Mouse (Mus musculus) midbrain, embryonic 14.5 days (tissue): ENCODE measurements at regions not wholly inside any gene's neighbourhood (a gene's known extent, or its start where the extent isn't known, plus 50 kb on each side); places are given as distances from the start of the nearest gene placed in this dataset.

Source experiments
- ATAC-seq: fragments of 200-750 bp; cut with Nextera tagmentation; 2 replicates; pipeline ENCODE4 v1.8.0; 2017; ENCODE audit warnings: moderate number of reproducible peaks, moderate library complexity; ENCODE audit not compliant: low FRiP score, low TSS enrichment
- DNase-seq: peaks from one replicate; pipeline ENCODE4 v3.0.0-alpha.2; 2015
- H3K27ac ChIP-seq: fragments of 300-500 bp; sonication (generic); replicated peaks from 2 replicates; pipeline ENCODE4 v1.5.1; 2014; ENCODE audit warnings: mild to moderate bottlenecking, low read depth, low read length, moderate library complexity
- H3K27me3 ChIP-seq: fragments of 300-500 bp; sonication (generic); 2 replicates; pipeline ENCODE4 v1.6.1; 2014; ENCODE audit warnings: low read length, control low read depth, mixed read lengths; ENCODE audit not compliant: control insufficient read depth, insufficient read depth
- H3K36me3 ChIP-seq: fragments of 300-500 bp; sonication (generic); 2 replicates; pipeline ENCODE4 v1.6.1; 2014; ENCODE audit warnings: low read length, control low read depth; ENCODE audit not compliant: control insufficient read depth, insufficient read depth
- H3K4me1 ChIP-seq: fragments of 300-500 bp; sonication (generic); 2 replicates; pipeline ENCODE4 v1.6.1; 2014; ENCODE audit warnings: mild to moderate bottlenecking, antibody characterized with exemption, low read length, control low read depth; ENCODE audit not compliant: control insufficient read depth, insufficient read depth
- H3K4me2 ChIP-seq: fragments of 300-500 bp; sonication (generic); 2 replicates; pipeline ENCODE4 v1.6.1; 2014; ENCODE audit warnings: mild to moderate bottlenecking, low read length, moderate library complexity
- H3K4me3 ChIP-seq: fragments of 300-500 bp; sonication (generic); replicated peaks from 2 replicates; pipeline ENCODE4 v1.5.1; 2014; ENCODE audit warnings: low read depth, low read length
- H3K9ac ChIP-seq: fragments of 300-500 bp; sonication (generic); replicated peaks from 2 replicates; pipeline ENCODE4 v1.6.1; 2014; ENCODE audit warnings: mild to moderate bottlenecking, low read length, moderate library complexity
- H3K9me3 ChIP-seq: fragments of 300-500 bp; sonication (generic); 2 replicates; pipeline ENCODE4 v1.6.1; 2016; ENCODE audit warnings: low read length, control low read depth, mixed read lengths; ENCODE audit not compliant: control insufficient read depth
- WGBS: fragments of 180-500 bp; shearing (Covaris S2); extraction: QIAGEN DNeasy Blood & Tissue Kit; methylation state at CpG from one replicate; pipeline ENCODE4 v1.1.7; 2014; 5-methylcytosine and 5-hydroxymethylcytosine counted together

DNA sequence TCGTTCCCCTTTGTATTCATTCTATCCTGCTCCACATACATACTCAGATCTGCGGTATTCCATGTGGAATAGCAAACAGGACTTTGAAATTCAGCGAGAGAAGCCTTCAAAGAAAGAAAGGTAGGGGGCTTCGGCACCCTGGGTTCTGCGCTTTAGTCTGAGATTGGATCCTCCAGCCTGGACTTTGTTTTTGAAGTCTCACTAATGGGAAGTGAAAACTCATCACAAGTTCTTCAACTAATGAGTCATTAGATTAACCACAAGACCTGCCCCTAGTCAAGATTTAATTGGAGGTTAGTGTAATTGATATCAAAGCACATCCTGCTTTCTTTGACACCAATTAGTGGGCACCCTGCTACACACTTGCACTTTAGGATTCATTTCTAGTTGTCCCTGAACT lies 492.5 kb upstream of the Zfp960 start:
- peak; percentile 42 for DNase-seq
- ATAC-seq, result peak; percentile 48; the same call in 1 of the 2 replicates
- H3K4me1 ChIP-seq, result no peaks in the 10 kb centered on the region
- no peak overlapping the region for H3K4me3 ChIP-seq
- H3K9me3 ChIP-seq, result no peaks in the 10 kb centered on the region
- H3K27me3 ChIP-seq, result no peaks in the 10 kb centered on the region
- no peak overlapping the region for H3K27ac ChIP-seq
- no peak overlapping the region for H3K4me2 ChIP-seq
- H3K9ac ChIP-seq, result no peak overlapping the region
- 56% methylated on average over 5 of the region's 5 CpGs for WGBS
- H3K36me3 ChIP-seq, result no peaks in the 10 kb centered on the region

DNA sequence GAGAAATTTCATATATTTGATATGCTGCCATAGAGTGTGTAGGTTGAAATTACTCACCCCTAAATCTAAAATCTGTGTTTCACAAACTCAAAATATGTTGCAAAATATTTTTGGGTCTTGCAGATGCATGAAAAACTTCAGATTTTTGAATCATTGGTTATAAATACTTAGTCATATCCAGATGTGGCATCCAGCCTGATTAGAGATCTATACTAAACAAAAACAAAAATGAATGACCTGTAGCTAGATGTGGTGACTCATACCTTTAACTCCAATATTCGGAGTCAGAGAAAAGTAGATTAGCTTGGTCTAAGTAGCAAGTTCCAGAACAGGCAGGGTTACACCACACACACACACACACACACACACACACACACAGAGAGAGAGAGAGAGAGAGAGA lies 475.1 kb upstream of the Zfp960 start:
- Histone ChIP-seq H3K4me2 (no peak overlapping the region), H3K27me3 (no peaks in the 10 kb centered on the region), H3K9ac (no peak overlapping the region), H3K4me1 (no peaks in the 10 kb centered on the region), H3K27ac (no peak overlapping the region), H3K9me3 (no peaks in the 10 kb centered on the region), H3K4me3 (no peak overlapping the region), H3K36me3 (no peaks in the 10 kb centered on the region)
- ATAC-seq (no peak), DNase-seq (no peak)
- 93% methylated on average over 1 of the region's 1 CpGs for WGBS

DNA sequence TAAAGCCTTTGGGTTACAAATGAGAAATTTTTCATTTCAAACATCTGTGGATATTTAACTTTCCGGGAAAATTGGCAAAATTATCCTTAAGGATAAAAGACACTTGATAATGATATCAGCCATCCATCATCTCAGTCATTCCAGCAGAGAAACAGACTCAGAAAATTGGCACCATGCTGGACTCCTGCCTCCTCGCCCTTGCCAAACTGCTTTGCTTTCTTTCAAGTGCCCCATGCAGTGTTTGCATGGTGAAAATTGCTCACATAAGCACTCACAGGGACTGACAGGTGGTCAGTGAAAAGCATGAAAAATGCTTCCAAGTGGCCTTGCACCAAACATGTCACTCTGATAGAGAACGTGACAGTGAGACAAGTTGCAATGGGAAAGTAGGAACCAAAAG lies 464.2 kb upstream of the Zfp960 start:
- Histone ChIP-seq H3K36me3 (no peaks in the 10 kb centered on the region), H3K9me3 (no peaks in the 10 kb centered on the region), H3K27me3 (no peaks in the 10 kb centered on the region), H3K9ac (no peak overlapping the region), H3K27ac (no peak overlapping the region), H3K4me3 (no peak overlapping the region), H3K4me1 (no peaks in the 10 kb centered on the region), H3K4me2 (no peak overlapping the region)
- 54% methylated on average over 3 of the region's 3 CpGs for WGBS
- DNase-seq (no peak), ATAC-seq (no peak)

DNA sequence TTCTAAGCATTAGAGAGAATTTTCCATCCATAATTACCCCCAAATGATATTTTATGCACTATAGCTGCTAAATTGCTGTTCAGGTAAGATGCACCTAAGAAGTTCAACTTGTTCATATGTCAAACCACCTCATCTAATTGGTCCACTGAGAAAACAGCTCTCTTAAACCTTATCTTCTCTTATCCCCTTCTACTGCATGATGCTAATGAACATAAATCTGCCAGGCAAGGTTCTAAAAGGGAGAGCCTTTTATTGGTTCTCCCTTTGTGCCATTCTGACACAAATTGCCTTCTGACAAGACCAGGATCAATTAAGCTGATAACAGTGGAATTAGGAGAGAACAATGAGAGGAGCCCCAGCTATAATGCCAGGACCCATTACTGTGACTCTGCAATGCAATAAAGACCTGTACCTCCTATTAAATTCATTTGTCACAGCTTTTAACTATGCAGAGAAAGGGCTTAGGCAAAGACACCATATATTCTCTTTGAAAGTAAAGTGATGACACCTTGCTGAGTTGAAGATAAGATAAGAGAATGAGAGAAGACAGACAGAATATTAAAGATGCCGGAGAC lies 451.4 kb upstream of the Zfp960 start:
- no peak overlapping the region for H3K27ac ChIP-seq
- no peak overlapping the region for H3K9ac ChIP-seq
- DNase-seq (peak; percentile 15), ATAC-seq (no peak; the same call in 1 of the 2 replicates)
- WGBS, result 60% methylated on average over 1 of the region's 1 CpGs
- no peaks in the 10 kb centered on the region for H3K27me3 ChIP-seq
- no peaks in the 10 kb centered on the region for H3K9me3 ChIP-seq
- no peaks in the 10 kb centered on the region for H3K4me1 ChIP-seq
- no peaks in the 10 kb centered on the region for H3K36me3 ChIP-seq
- H3K4me2 ChIP-seq, result no peak overlapping the region
- H3K4me3 ChIP-seq, result no peak overlapping the region

DNA sequence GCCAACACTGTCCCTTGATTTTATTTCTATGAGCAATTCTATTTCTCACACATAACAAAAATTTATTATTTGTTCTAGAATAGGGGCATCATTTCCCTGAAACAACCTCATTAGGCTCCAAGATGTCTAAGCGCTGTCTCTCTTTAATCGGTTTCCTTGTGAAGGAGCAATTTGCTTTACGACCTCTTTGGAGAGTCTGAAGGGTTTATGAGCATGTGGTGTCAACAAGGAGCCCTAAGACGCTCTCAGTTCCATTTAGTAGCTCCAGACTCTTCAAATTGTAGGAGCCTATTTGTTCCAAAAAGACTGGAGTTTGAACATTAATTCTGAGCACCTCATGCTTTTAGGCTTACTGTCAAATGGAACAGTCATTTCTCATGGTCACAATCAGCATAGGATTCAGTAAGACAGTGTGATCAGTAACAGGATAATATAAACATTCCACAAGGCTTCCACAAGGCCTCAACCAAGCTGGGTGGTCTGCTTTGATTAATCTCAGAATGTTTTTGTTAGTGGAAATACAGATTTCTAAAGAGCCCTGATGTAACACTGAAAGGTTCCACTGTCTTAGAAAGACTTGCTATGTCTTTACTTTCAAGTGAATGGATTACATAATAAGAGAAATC lies 441.9 kb upstream of the Zfp960 start:
- WGBS, result 93% methylated on average over 4 of the region's 4 CpGs
- H3K9me3 ChIP-seq, result no peaks in the 10 kb centered on the region
- no peak overlapping the region for H3K4me3 ChIP-seq
- no peaks in the 10 kb centered on the region for H3K27me3 ChIP-seq
- no peak for ATAC-seq
- H3K4me2 ChIP-seq, result no peak overlapping the region
- no peak overlapping the region for H3K9ac ChIP-seq
- no peaks in the 10 kb centered on the region for H3K36me3 ChIP-seq
- no peak for DNase-seq
- no peak overlapping the region for H3K27ac ChIP-seq
- H3K4me1 ChIP-seq, result no peaks in the 10 kb centered on the region

DNA sequence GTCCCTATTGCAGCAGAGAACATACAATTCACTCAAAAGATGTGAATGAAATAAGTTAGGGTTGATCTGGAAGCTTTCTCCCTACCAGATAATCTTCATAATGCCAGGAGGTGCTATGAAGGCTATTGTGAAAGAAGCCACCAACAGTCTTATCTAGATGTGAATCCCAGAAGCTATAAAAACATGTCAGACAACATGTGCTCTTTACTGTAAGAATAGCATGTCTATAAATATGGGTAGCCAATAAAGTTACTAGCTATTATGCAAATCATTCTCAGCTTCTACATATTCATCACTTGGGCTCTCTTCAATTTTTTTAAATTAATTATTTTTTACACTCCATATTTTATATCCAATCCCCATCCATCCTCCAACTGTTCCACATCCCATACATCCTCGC lies 434.1 kb upstream of the Zfp960 start:
- Histone ChIP-seq H3K9ac (no peak overlapping the region), H3K27ac (no peak overlapping the region), H3K36me3 (no peaks in the 10 kb centered on the region), H3K4me2 (no peak overlapping the region), H3K9me3 (no peaks in the 10 kb centered on the region), H3K4me3 (no peak overlapping the region), H3K4me1 (no peaks in the 10 kb centered on the region), H3K27me3 (no peaks in the 10 kb centered on the region)
- 74% methylated on average over 1 of the region's 1 CpGs for WGBS
- no peak for ATAC-seq
- no peak for DNase-seq

DNA sequence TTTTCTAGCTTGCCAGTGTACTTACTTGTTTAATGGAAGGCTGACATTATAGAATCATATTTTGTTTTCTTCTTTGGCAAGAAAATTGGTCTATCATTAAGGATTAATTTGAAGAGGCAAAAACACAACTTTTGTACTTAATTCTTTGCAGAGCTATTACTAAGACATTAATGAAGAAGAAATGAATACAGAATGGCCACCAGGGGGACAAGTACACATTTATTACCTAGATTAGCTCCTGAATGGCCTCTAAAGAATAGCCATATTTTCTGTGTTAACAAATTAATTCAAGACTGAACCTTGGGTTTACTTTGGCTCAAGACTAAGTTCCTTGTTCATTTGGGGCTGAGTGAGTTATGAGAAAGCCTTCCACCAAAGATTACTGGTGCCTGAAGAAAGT lies 430.5 kb upstream of the Zfp960 start:
- Histone ChIP-seq H3K27ac (no peak overlapping the region), H3K9me3 (no peaks in the 10 kb centered on the region), H3K27me3 (no peaks in the 10 kb centered on the region), H3K36me3 (no peaks in the 10 kb centered on the region), H3K4me1 (no peaks in the 10 kb centered on the region), H3K4me2 (no peak overlapping the region), H3K4me3 (no peak overlapping the region), H3K9ac (no peak overlapping the region)
- ATAC-seq (no peak), DNase-seq (peak; percentile 6)

DNA sequence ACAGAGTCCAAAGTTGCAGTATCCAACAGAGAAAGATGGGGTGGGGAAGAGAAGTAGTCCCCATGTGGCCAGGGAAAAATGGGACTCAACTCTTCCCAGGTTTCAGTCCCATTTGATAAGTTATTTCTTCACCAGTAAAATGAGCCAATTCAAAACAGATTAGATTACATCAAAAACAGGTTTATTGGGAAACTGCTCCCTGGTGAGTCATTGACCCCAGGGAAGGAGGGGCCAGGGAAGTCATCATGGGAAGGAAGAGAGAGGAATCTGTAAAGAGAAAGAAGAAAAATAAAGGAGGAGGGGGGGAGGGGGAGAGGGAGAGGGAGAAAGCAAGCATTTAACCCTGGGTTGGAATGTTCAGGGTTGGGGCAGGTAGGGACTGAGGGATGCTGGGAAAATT lies 426.4 kb upstream of the Zfp960 start:
- no peak overlapping the region for H3K9ac ChIP-seq
- H3K27ac ChIP-seq, result no peak overlapping the region
- H3K4me2 ChIP-seq, result no peak overlapping the region
- no peak overlapping the region for H3K4me3 ChIP-seq
- H3K36me3 ChIP-seq, result no peaks in the 10 kb centered on the region
- no peaks in the 10 kb centered on the region for H3K9me3 ChIP-seq
- no peak for ATAC-seq
- no peaks in the 10 kb centered on the region for H3K27me3 ChIP-seq
- H3K4me1 ChIP-seq, result no peaks in the 10 kb centered on the region
- no peak for DNase-seq

DNA sequence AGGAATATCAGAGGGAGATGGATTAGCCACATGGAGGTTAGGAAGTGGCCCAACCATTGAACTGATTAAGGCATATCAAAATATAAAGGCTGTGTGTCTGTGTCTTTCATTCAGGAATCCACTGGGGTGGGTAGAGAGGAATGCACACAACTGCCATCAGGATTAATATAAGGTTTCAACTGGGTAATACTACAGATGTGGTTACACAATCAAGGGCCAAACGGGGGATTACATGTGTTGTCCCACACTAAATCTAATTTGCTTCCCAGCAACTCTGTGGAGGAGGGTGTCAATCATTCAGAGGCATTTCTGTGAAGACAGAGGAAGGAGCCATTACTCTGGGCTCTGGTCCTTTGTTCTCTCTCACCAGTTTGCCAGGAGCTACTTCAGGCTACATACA lies 416.0 kb upstream of the Zfp960 start:
- Histone ChIP-seq H3K9me3 (no peaks in the 10 kb centered on the region), H3K4me1 (no peaks in the 10 kb centered on the region), H3K9ac (no peak overlapping the region), H3K4me3 (no peak overlapping the region), H3K4me2 (no peak overlapping the region), H3K27ac (no peak overlapping the region), H3K36me3 (no peaks in the 10 kb centered on the region), H3K27me3 (no peaks in the 10 kb centered on the region)
- WGBS, result 26% methylated on average over 1 of the region's 1 CpGs
- ATAC-seq (no peak), DNase-seq (no peak)
